Mouse (Mus musculus): ENCODE data around the gene Cln6.
"Not testable (repeated sequence)": the region's sequence is repeated elsewhere in the genome, so short reads cannot be mapped to it uniquely, and the experiment has no call there.

DNA sequence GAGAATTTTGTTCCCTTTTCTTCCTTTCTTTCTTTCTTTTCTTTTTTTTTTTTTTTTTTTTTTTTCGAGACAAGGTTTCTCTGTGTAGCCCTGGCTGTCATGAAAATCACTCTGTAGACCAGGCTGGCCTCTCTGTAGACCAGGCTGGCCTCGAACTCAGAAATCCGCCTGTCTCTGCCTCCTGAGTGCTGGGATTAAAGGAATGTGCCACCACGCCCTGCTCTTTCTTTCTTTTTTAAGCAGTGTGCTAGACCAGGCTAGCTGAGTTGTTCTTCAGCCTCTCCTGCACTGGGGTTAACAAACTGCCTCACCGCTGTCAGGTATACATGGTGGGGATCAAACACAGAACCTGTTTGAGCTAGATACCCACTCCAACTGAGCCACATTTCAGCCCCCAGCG is 18.7 kb upstream of the Cln6 start:
- TF ChIP-seq GABPA (IDR thresholded peaks at IDR 0.05; ENCODE audit: low read depth, low read length); CHD1 (IDR thresholded peaks at IDR 0.05; ENCODE audit: low read depth, low read length); EP300 (IDR thresholded peaks at IDR 0.05; ENCODE audit: low read depth in 1 of 2, low read length in 2 of 2); CTCF (IDR thresholded peaks at IDR 0.05 in 2 of 3, conservative IDR thresholded peaks at IDR 0.05 in 1 of 3; ENCODE audit: control insufficient read depth in 1 of 3, insufficient read depth in 1 of 3, low read depth in 2 of 3, low read length in 3 of 3, poor library complexity in 1 of 3, severe bottlenecking in 1 of 3); NELFE (IDR thresholded peaks at IDR 0.05; ENCODE audit: low read depth, low read length): not testable (repeated sequence)

Measured in MEL (cell line).